Mouse (Mus musculus) midbrain, embryonic 16.5 days (tissue): Measurements from ENCODE around the gene Ric8b. TPM values are rescaled to one million over a fixed set of nuclear protein-coding genes. Genes with fewer than 3 reads are reported as not detected.

Experiments used
- ATAC-seq: fragments of 200-750 bp; cut with Nextera tagmentation; 2 replicates; pipeline ENCODE4 v1.8.0; 2017; ENCODE audit warnings: moderate TSS enrichment
- H3K27ac ChIP-seq: fragments of 300-500 bp; sonication (generic); 2 replicates; pipeline ENCODE4 v1.5.1; 2014; ENCODE audit warnings: mild to moderate bottlenecking, low read length, mixed read lengths
- H3K27me3 ChIP-seq: fragments of 300-500 bp; sonication (generic); 2 replicates; pipeline ENCODE4 v1.6.1; 2014; ENCODE audit warnings: low read depth, low read length, mixed read lengths; ENCODE audit not compliant: control insufficient read depth, insufficient read depth
- H3K36me3 ChIP-seq: fragments of 300-500 bp; sonication (generic); 2 replicates; pipeline ENCODE4 v1.6.1; 2014; ENCODE audit warnings: mild to moderate bottlenecking, low read length, moderate library complexity, mixed read lengths; ENCODE audit not compliant: control insufficient read depth, insufficient read depth
- H3K4me1 ChIP-seq: fragments of 300-500 bp; sonication (generic); 2 replicates; pipeline ENCODE4 v1.6.1; 2014; ENCODE audit warnings: mild to moderate bottlenecking, low read length, mixed read lengths; ENCODE audit not compliant: control insufficient read depth, insufficient read depth
- H3K4me2 ChIP-seq: fragments of 300-500 bp; sonication (generic); 2 replicates; pipeline ENCODE4 v1.6.1; 2014; ENCODE audit warnings: mild to moderate bottlenecking, low read length, mixed read lengths
- H3K4me3 ChIP-seq: fragments of 300-500 bp; sonication (generic); 2 replicates; pipeline ENCODE4 v1.5.1; 2014; ENCODE audit warnings: low read depth, mild to moderate bottlenecking, low read length, moderate library complexity, mixed read lengths
- H3K9ac ChIP-seq: fragments of 300-500 bp; sonication (generic); 2 replicates; pipeline ENCODE4 v1.6.1; 2014; ENCODE audit warnings: low read depth, low read length, mixed read lengths
- H3K9me3 ChIP-seq: fragments of 300-500 bp; sonication (generic); replicated peaks from 2 replicates; pipeline ENCODE4 v1.6.1; 2014; ENCODE audit warnings: mild to moderate bottlenecking, low read length, mixed read lengths; ENCODE audit not compliant: control insufficient read depth, poor library complexity, severe bottlenecking
- WGBS: fragments of 180-500 bp; shearing (Covaris S2); extraction: QIAGEN DNeasy Blood & Tissue Kit; methylation state at CpG from one replicate; pipeline ENCODE4 v1.1.7; 2014; 5-methylcytosine and 5-hydroxymethylcytosine counted together
- polyA plus RNA-seq: library from polyadenylated mRNA; unstranded; fragments of >200 nt; fragmentation: Nextera tagmentation; extraction: Ambion mirVana; gene quantifications from 2 replicates; pipeline ENCODE4 v1.2.1, GENCODE M21; 2015

Ric8b gene
- polyA plus RNA-seq, 1 experiment from 2014 or later, result 49.3 TPM

DNA sequence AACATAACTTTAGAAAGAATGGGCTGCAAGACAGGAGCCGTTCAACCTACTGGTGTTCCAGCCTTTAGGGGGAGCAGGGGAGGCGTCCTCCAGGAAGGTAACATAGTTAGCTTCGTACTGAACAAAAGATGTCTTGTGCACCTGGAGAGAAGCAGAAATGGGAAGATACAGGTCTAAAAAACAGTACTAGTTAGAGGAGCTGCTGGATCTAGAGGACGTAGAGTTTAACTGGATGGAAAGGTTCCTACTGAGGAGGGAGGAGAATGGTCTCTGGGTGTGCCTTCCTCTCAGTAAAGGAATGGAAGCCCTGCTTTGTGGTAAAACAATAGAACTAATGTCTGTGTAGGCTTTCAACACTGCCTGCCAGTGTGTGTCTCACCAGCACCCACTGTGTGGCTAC lies 70.2 kb downstream of the Ric8b start:
- Histone ChIP-seq H3K27me3 (no peaks in the 10 kb centered on the region), H3K4me2 (no peak overlapping the region), H3K36me3 (0 out of 2 replicates have a peak, but pooled peaks cover 7% of the 10 kb centered on the region), H3K27ac (no peak overlapping the region), H3K9me3 (no peaks in the 10 kb centered on the region), H3K4me1 (no peaks in the 10 kb centered on the region), H3K4me3 (no peak overlapping the region), H3K9ac (no peak overlapping the region)
- ATAC-seq, result no peak
- 62% methylated on average over 4 of the region's 4 CpGs for WGBS

GRCm38 (mm10) chr10:84988650-84989049 lies 71.2 kb downstream of the Ric8b start:
- WGBS, result 80% methylated on average over 4 of the region's 4 CpGs
- ATAC-seq, result no peak
- Histone ChIP-seq H3K4me3 (no peak overlapping the region), H3K4me2 (no peak overlapping the region), H3K36me3 (0 out of 2 replicates have a peak, but pooled peaks cover 2% of the 10 kb centered on the region), H3K4me1 (no peaks in the 10 kb centered on the region), H3K27me3 (no peaks in the 10 kb centered on the region), H3K9me3 (no peaks in the 10 kb centered on the region), H3K9ac (no peak overlapping the region), H3K27ac (no peak overlapping the region)

GRCm38 (mm10) chr10:84994346-84994745 lies 76.9 kb downstream of the Ric8b start:
- no peaks in the 10 kb centered on the region for H3K9me3 ChIP-seq
- no peak overlapping the region for H3K9ac ChIP-seq
- H3K4me1 ChIP-seq, result peaks cover 13% of the 10 kb centered on the region
- no peak overlapping the region for H3K27ac ChIP-seq
- no peak overlapping the region for H3K4me3 ChIP-seq
- WGBS, result 59% methylated on average over 4 of the region's 4 CpGs
- H3K27me3 ChIP-seq, result no peaks in the 10 kb centered on the region
- no peak overlapping the region for H3K4me2 ChIP-seq
- H3K36me3 ChIP-seq, result 0 out of 2 replicates have a peak, but pooled peaks cover 4% of the 10 kb centered on the region
- no peak for ATAC-seq

DNA sequence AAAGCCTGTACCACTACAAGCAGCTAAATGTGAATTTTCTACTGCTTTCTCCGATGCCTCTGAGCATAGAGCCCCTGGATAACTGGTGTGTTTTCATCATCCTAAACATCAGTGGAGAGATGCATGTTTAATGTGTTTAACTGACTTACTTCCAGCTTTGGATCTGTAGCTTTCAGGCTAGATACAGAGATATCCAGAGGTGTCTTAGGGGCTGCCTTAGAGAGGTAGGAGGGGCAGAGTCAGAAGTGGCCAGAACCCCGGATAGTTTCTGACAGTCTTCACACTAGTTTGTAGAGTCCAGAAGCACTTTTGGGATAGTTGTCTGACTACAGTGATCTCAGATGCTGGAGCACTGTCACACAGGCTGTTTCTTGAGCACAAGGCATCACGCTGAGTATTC lies 77.6 kb downstream of the Ric8b start:
- H3K36me3 ChIP-seq, result 0 out of 2 replicates have a peak, but pooled peaks cover 4% of the 10 kb centered on the region
- H3K9ac ChIP-seq, result no peak overlapping the region
- H3K27me3 ChIP-seq, result no peaks in the 10 kb centered on the region
- no peak overlapping the region for H3K4me2 ChIP-seq
- no peak for ATAC-seq
- 90% methylated on average over 3 of the region's 3 CpGs for WGBS
- no peaks in the 10 kb centered on the region for H3K9me3 ChIP-seq
- no peak overlapping the region for H3K27ac ChIP-seq
- H3K4me1 ChIP-seq, result peaks cover 13% of the 10 kb centered on the region
- no peak overlapping the region for H3K4me3 ChIP-seq

GRCm38 (mm10) chr10:84996366-84996765 lies 79.0 kb downstream of the Ric8b start:
- Histone ChIP-seq H3K4me3 (no peak overlapping the region), H3K36me3 (0 out of 2 replicates have a peak, but pooled peaks cover 4% of the 10 kb centered on the region), H3K27me3 (no peaks in the 10 kb centered on the region), H3K27ac (no peak overlapping the region), H3K4me1 (peaks cover 13% of the 10 kb centered on the region), H3K9me3 (no peaks in the 10 kb centered on the region), H3K4me2 (no peak overlapping the region), H3K9ac (no peak overlapping the region)
- no peak for ATAC-seq
- 76% methylated on average over 6 of the region's 6 CpGs for WGBS

DNA sequence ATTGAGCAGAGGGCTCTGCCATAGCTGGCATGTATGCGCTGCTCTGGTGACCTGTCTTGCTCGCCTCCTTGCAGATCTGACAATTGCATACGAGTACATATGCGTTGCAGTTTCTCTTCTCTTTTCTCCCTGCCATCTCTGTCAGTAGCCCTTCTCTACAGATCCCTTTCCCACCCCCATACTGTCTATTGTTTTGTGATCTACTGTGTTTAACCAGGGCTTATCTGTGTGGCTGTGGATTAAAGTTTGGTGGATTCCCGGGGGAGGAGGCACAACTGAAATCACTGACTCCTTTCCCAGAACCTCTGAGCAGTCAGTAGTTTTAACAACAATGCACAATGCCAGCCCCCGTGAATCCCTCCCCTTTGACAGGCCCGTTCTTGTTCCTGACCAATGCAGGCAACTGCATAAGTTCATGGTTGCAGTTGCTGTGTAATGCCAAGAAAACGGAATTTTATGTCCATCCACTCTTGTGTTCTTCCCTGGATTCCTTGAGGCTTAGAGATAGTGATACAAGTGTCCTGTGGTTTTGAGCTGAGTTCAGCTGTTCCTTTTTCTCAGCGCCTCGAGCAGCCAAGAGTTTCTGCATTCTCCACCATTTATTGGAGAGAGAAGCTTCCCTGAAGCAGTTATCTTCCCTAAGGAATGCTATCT lies 80.3 kb downstream of the Ric8b start:
- H3K9ac ChIP-seq, result no peak overlapping the region
- H3K27ac ChIP-seq, result no peak overlapping the region; the same call in 1 of the 2 replicates
- no peak for ATAC-seq
- H3K4me1 ChIP-seq, result peaks cover 13% of the 10 kb centered on the region
- WGBS, result 32% methylated on average over 10 of the region's 10 CpGs
- no peaks in the 10 kb centered on the region for H3K9me3 ChIP-seq
- H3K4me3 ChIP-seq, result no peak overlapping the region
- no peak overlapping the region for H3K4me2 ChIP-seq
- no peaks in the 10 kb centered on the region for H3K27me3 ChIP-seq
- H3K36me3 ChIP-seq, result 0 out of 2 replicates have a peak, but pooled peaks cover 4% of the 10 kb centered on the region

- no peak overlapping the region for H3K4me3 ChIP-seq
- 52% methylated on average over 1 of the region's 1 CpGs for WGBS
- H3K4me2 ChIP-seq, result no peak overlapping the region
- H3K27ac ChIP-seq, result no peak overlapping the region
- no peaks in the 10 kb centered on the region for H3K9me3 ChIP-seq
- no peak overlapping the region for H3K9ac ChIP-seq
- ATAC-seq, result 0 out of 2 replicates have a peak, but pooled peaks have one; percentile 56
- no peaks in the 10 kb centered on the region for H3K27me3 ChIP-seq
- H3K4me1 ChIP-seq, result peaks cover 13% of the 10 kb centered on the region
- 0 out of 2 replicates have a peak, but pooled peaks cover 4% of the 10 kb centered on the region for H3K36me3 ChIP-seq
Observed at GRCm38 (mm10) chr10:84998225-84998579, 80.8 kb downstream of the Ric8b start.

GRCm38 (mm10) chr10:85001920-85002319 lies 84.5 kb downstream of the Ric8b start:
- WGBS, result 80% methylated on average over 7 of the region's 7 CpGs
- no peak for ATAC-seq
- H3K9ac ChIP-seq, result no peak overlapping the region
- no peak overlapping the region for H3K4me2 ChIP-seq
- no peak overlapping the region for H3K27ac ChIP-seq
- no peaks in the 10 kb centered on the region for H3K9me3 ChIP-seq
- no peak overlapping the region for H3K4me3 ChIP-seq
- H3K36me3 ChIP-seq, result 0 out of 2 replicates have a peak, but pooled peaks cover 4% of the 10 kb centered on the region
- H3K4me1 ChIP-seq, result peaks cover 13% of the 10 kb centered on the region
- no peaks in the 10 kb centered on the region for H3K27me3 ChIP-seq

DNA sequence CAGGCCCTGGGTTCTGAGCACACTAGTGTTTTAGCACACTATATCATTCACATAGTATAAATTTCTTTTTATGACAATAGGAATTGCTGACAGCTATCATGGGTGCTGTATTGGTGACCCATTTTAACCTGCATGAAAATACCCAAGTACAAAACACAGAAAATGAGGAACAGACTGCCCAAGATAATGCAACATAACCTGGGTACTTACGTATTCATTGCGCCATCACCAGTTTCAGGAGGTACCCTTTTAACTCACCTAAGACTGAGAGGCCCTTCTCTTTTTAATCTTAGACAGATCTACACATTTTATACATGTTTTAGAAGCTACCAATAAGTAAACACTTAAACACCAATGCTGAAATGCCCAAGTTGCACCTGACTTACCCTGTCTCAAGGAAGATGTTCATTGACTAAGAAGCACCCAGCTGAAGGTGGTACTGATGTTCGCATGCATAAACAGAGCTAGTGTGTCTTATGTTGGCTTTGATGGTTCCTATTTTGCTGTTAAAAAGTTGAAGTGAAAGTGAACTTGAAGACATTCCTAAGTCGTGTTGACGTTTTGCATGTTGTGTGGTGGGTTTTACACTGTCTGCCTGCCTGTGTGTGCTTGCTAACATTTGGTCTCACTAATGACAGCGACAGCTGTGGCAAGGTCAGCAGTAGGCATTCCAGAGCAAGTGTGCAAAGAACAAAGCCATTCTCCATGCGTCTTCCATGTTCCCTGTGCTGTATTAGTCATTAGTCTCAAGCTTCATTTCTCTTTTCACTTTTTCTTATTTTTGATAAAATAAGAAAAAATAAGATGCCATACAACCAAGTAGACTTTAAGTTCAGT lies 86.0 kb downstream of the Ric8b start:
- peaks cover 5% of the 10 kb centered on the region; the same call in 1 of the 2 replicates for H3K4me1 ChIP-seq
- WGBS, result 95% methylated on average over 7 of the region's 7 CpGs
- no peak for ATAC-seq

More for the DNA sequence above, 86.0 kb downstream of the Ric8b start:
- Histone ChIP-seq H3K9ac (no peak overlapping the region), H3K36me3 (0 out of 2 replicates have a peak, but pooled peaks cover 4% of the 10 kb centered on the region), H3K27me3 (no peaks in the 10 kb centered on the region), H3K4me2 (no peak overlapping the region), H3K4me3 (no peak overlapping the region), H3K27ac (no peak overlapping the region), H3K9me3 (no peaks in the 10 kb centered on the region)
